Mouse (Mus musculus) gastrocnemius, adult 2 months (tissue): ENCODE results near the gene Olfr384. TPM values are rescaled to one million over a fixed set of nuclear protein-coding genes. Genes with fewer than 3 reads are reported as not detected.
"Not testable (repeated sequence)": the region's sequence is repeated elsewhere in the genome, so short reads cannot be mapped to it uniquely, and the experiment has no call there.

Experiments
- DNase-seq: peaks from one replicate; pipeline ENCODE4 v3.0.0; 2022
- H3K27ac ChIP-seq: fragments of 200-600 bp; 2 replicates; pipeline ENCODE4 v1.8.1; 2022; ENCODE audit warnings: mild to moderate bottlenecking
- H3K4me3 ChIP-seq: fragments of 200-600 bp; 2 replicates; pipeline ENCODE4 v1.8.1; 2022; ENCODE audit warnings: mild to moderate bottlenecking, moderate library complexity
- CTCF ChIP-seq: fragments of 200-600 bp; IDR thresholded peaks from 2 replicates; pipeline ENCODE4 v1.8.1; 2022; ENCODE audit warnings: antibody characterized with exemption, mild to moderate bottlenecking, moderate library complexity
- intact Hi-C: fragments of 180-260 bp; cut with DNase I; formaldehyde crosslinking; loops from one replicate; pipeline ENCODE4 v1.15.1; 2025
- long read RNA-seq, 2 experiments: library from polyadenylated mRNA; stranded (forward); transcript quantifications; one replicate each; pipeline ENCODE4 v2.0.0; 2021
- total RNA-seq, 2 experiments: library from RNA; stranded (reverse); gene quantifications; 2 replicates each; pipeline ENCODE4 v1.2.3; 2021

The Olfr384 gene
- total RNA-seq = not detected
- long read RNA-seq, experiment 1 = 0 reads
- long read RNA-seq, experiment 2 = 0 reads

DNA sequence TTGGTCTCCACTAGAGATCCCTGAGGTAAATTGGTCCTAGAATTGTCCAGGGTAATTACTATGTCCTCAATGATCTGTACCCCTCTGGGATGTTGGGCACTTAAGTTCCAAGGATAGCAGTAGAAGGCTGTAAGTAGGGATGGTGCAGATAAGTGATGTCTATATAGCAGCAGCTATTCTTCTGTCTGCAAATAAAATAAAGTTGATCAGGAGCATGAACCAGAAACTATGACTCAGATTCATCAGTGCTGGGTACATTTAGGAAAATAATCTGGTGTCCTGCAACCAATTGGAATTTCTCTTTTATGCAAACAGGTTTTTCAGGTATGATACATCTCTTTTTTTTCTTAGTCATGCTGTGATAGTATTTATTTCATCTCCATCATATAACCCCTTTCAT is at the start of gene Olfr384:
Gene Olfr384, plus strand, starts transcription at position 301 of the 400 bp plus-strand sequence.
- intact Hi-C loops = no loop called here
- no peak within 1 kb of the TSS for H3K4me3 ChIP-seq
- TF ChIP-seq CTCF = no peak
- H3K27ac ChIP-seq = no peak within 1 kb of the TSS
- no peak for DNase-seq

DNA sequence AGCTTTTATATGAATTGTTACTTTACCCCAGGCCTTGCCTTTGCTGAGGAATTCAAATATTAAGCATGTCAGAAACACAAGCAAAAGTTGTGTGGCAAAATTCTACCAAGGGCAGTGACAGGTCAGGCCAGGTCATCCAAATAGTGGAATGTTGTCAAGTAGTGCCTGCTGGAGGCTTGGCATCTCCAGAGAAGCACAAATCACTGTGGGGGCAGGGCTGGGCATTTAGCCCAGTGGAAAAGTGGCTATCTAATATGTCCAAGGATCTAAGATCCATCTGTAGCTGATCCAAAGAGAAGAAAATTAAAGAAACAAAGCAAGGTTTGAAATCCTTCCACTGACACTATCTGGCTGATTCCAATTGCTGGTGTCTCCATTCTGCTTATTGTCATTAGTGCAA is 18.5 kb upstream of the Olfr384 start:
- intact Hi-C loops = no loop called here

DNA sequence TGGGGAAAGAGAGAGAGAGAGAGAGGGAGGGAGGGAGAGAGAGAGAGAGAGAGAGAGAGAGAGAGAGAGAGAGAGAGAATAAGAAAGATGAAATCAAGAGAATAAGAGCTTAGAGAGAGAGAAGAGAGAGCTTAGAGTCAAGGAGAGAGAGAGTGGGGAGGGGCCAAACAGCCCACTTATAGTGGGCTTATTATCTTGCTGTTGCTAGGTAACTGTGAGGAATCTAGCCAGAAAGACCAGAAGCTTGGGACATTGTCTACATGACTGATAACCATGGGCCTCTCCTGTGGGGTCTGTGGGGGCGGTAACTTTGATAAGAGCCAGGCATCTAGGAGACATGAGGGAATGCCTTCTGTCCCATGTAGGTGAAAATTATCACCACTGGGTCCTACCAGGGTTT is 15.2 kb upstream of the Olfr384 start:
- intact Hi-C loops, H3K4me3 ChIP-seq, DNase-seq, H3K27ac ChIP-seq: not testable (repeated sequence)

More for the DNA sequence above, 18.5 kb upstream of the Olfr384 start:
- H3K4me3 ChIP-seq = no peak overlapping the region
- no peak for DNase-seq
- no peak for TF ChIP-seq CTCF
- H3K27ac ChIP-seq = no peak overlapping the region

DNA sequence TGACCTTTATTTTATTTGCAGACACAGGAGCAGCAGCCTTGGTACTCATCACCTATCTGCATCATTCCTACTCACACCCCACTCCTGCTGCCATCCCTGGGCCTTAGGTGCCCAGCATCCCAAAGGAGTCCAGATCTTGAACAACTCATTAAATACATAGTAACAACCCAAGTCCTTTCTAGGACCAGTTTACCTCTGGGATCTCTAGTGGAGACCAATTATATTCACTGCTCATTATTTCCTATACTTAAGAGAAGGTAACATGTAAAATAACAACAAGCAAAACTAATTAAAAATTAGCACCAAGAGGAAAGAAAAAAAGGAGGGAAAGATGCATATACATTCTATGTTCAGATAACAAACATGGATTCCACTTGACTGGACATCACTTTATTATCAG is 5.5 kb upstream of the Olfr384 start, which contains the start of gene Olfr385:
Gene Olfr385, minus strand, starts transcription at position 101 of the 400 bp plus-strand sequence.
- H3K27ac ChIP-seq = no peak within 1 kb of the TSS
- TF ChIP-seq CTCF = no peak
- H3K4me3 ChIP-seq = no peak within 1 kb of the TSS
- intact Hi-C loops = no loop called here
- DNase-seq = no peak

Other genes with a start within 250 kb of the Olfr384 start
- not detected for gene Olfr20, start 247.8 kb upstream of the Olfr384 start, total RNA-seq
- gene Olfr376, start 227.3 kb upstream of the Olfr384 start, total RNA-seq = not detected
- gene Olfr1, start 199.0 kb upstream of the Olfr384 start, total RNA-seq = not detected
- not detected for gene Olfr378, start 170.1 kb upstream of the Olfr384 start, total RNA-seq
- gene Olfr380, start 141.1 kb upstream of the Olfr384 start, total RNA-seq = not detected
- not detected for gene Olfr381, start 107.0 kb upstream of the Olfr384 start, total RNA-seq
- gene Olfr382, start 81.4 kb upstream of the Olfr384 start, total RNA-seq = not detected
- gene Olfr385, start 5.6 kb upstream of the Olfr384 start, total RNA-seq = not detected
- gene Zfp735, start 90.2 kb downstream of the Olfr384 start, total RNA-seq = not detected
- gene Olfr389, start 182.1 kb downstream of the Olfr384 start, total RNA-seq = not detected
- gene Olfr390, start 184.4 kb downstream of the Olfr384 start, total RNA-seq = not detected
- not detected for gene Olfr391-ps, start 204.5 kb downstream of the Olfr384 start, total RNA-seq
- not detected for gene Olfr392, start 218.5 kb downstream of the Olfr384 start, total RNA-seq